Mouse (Mus musculus): ENCODE results near the gene Cyp2t4.
A peak's percentile ranks its signal among the peaks of the same experiment; 100 is the strongest.

Cyp2t4 gene

GRCm38 (mm10) chr7:27161744-27162143 lies 8.2 kb downstream of the Cyp2t4 start:
- DNase-seq (ENCODE audit: low read depth) = peak; percentile 88

GRCm38 (mm10) chr7:27162780-27163449 lies 9.4 kb downstream of the Cyp2t4 start:
- no peak for DNase-seq (ENCODE audit: low read depth)

GRCm38 (mm10) chr7:27163450-27163805 lies 9.9 kb downstream of the Cyp2t4 start:
- DNase-seq (ENCODE audit: low read depth) = no peak

- DNase-seq (ENCODE audit: low read depth) = no peak
These were observed 10.8 kb downstream of the Cyp2t4 start for GRCm38 (mm10) chr7:27164112-27164947.

GRCm38 (mm10) chr7:27165007-27165655 lies 11.6 kb downstream of the Cyp2t4 start:
- DNase-seq (ENCODE audit: low read depth) = no peak

- no peak for DNase-seq (ENCODE audit: low read depth)
These were observed 12.2 kb downstream of the Cyp2t4 start for GRCm38 (mm10) chr7:27165696-27166095.

- peak; percentile 82 for DNase-seq (ENCODE audit: low read depth)
These were observed 12.7 kb downstream of the Cyp2t4 start for GRCm38 (mm10) chr7:27166229-27166613.

- peak; percentile 98 for DNase-seq (ENCODE audit: low read depth)
These were observed 13.3 kb downstream of the Cyp2t4 start, which contains the start of gene Egln2 for GRCm38 (mm10) chr7:27166614-27167474. Gene Egln2, minus strand, starts transcription at chr7:27166802.

GRCm38 (mm10) chr7:27167475-27168094 lies 14.1 kb downstream of the Cyp2t4 start:
- no peak for DNase-seq (ENCODE audit: low read depth)

GRCm38 (mm10) chr7:27168371-27168770 lies 14.9 kb downstream of the Cyp2t4 start:
- no peak for DNase-seq (ENCODE audit: low read depth)

GRCm38 (mm10) chr7:27170981-27171380 lies 17.5 kb downstream of the Cyp2t4 start:
- DNase-seq (ENCODE audit: low read depth) = no peak

GRCm38 (mm10) chr7:27174496-27174895 lies 21.0 kb downstream of the Cyp2t4 start:
- no peak for DNase-seq (ENCODE audit: low read depth)

GRCm38 (mm10) chr7:27174896-27175295 lies 21.4 kb downstream of the Cyp2t4 start:
- DNase-seq (ENCODE audit: low read depth) = no peak

GRCm38 (mm10) chr7:27177942-27178323 lies 24.4 kb downstream of the Cyp2t4 start:
- DNase-seq (ENCODE audit: low read depth) = no peak

- DNase-seq (ENCODE audit: low read depth) = peak; percentile 100
These were observed 25.1 kb downstream of the Cyp2t4 start, which contains the start of gene Rab4b for GRCm38 (mm10) chr7:27178324-27179216. Gene Rab4b, minus strand, starts transcription at chr7:27178896.

GRCm38 (mm10) chr7:27179217-27179918 lies 25.9 kb downstream of the Cyp2t4 start:
- peak; percentile 22 for DNase-seq (ENCODE audit: low read depth)

- no peak for DNase-seq (ENCODE audit: low read depth)
These were observed 26.5 kb downstream of the Cyp2t4 start for GRCm38 (mm10) chr7:27180036-27180435.

GRCm38 (mm10) chr7:27180837-27181695 lies 27.6 kb downstream of the Cyp2t4 start, which contains the start of the genes Gm21983 and Mia:
Gene Gm21983, minus strand, starts transcription at chr7:27181086.
Gene Mia, minus strand, starts transcription at chr7:27181157.
- no peak for DNase-seq (ENCODE audit: low read depth)

GRCm38 (mm10) chr7:27182498-27182897 lies 29.0 kb downstream of the Cyp2t4 start:
- no peak for DNase-seq (ENCODE audit: low read depth)

Measured in 416B (cell line).